Mouse (Mus musculus): ENCODE data around the gene Clic1.

The Clic1 gene

DNA sequence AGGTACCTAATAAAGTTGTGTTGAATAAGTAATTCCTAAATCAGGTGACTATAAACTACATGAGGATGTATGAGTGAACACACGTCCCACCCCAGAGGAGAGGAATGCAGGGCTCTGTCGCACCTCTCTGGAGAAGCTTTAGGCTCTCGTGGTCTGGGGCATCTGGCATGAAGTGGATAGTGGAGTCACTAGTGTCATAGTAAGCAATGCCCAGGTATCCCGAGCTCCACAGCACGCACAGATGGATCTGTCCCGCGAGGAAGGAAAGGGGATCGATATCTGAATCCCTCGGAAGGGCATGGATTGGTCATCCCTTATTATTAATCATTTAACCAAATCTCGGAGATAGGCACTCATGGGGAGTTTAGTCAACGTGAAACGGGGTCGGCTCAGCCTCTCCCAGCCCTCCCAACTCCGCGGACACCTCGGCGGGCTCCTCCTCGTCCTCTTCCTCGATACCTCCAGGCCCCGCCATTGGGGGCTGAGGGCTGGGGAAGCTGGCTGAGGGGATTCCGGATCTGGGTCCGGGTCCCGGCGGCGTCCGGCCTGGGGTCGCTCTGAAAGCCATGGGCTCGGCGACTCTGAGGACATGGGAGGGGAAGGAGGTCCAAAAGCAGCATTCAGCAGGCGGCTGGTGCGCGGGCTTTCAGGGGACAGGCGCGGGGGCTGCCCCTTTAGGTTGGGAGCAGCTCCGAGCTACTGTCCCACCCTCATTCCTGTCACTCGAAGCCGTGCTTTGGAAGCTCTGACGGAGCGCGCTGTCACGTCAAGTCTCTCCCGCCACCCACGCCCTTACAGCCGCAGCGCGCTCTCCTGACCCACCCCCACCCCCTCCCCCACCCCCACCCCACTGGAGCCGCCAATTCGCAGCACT is 3.7 kb upstream of the Clic1 start:
- DNase-seq: no peak

DNA sequence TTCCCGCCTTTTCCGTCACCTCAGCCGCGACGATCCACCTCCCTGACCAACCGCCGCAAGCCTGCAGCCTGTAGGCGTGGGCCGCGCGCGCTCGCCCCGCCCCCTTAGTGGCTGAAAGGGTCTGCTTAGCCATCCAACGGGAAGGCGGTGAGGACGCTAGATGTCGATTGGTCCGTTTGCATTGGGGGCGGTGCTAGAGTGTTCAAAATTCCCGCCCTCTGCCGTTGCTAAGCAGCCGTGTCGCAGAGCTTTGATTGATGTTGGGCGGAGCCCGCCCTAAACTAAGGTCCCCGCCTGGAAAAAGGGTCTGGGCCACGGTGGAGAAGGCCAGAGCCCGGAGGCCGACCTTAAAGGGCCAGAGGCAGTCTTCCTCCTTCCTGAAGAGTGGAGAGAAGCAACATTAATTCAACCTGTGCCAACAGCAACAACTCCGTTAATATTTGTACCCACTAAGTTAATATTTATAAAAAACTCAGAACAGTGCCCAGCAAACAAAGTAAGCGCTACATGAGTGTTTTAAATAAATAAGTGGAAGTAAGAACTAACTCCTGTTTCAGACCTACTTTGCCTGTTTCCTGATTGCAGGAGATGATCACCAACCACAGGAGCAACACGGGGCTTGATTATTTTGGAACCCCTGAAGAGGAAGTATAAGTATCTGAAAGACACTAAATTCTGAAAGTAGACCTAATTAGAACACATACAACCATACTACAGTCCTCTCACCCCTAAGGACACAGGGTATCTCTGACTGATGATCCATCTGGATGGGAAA is 2.9 kb upstream of the Clic1 start, which contains the start of gene Msh5:
Gene Msh5 (minus strand): TSS at position 65 of the 775 bp plus-strand sequence.
- DNase-seq: peak; percentile 97 to 98

DNA sequence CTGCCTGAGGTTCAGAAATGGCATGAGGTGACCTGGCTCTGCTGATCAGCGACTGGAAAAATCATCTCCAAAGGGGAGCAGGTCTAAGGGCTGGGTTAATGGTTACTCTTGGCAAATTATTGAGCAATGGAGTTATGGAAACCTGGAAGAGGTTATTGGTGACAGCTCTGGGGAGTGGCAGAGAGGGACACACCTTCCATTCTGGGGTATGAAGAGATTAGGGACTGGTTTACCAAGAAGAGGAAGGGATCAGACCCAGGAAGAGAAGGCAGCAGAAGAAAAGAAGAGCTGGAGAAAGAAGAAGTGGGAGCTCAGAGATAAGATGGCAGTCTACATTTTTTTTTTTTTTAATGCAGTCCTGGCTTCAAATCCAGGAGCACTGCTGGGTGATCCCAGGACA is 2.1 kb upstream of the Clic1 start:
- DNase-seq: no peak

DNA sequence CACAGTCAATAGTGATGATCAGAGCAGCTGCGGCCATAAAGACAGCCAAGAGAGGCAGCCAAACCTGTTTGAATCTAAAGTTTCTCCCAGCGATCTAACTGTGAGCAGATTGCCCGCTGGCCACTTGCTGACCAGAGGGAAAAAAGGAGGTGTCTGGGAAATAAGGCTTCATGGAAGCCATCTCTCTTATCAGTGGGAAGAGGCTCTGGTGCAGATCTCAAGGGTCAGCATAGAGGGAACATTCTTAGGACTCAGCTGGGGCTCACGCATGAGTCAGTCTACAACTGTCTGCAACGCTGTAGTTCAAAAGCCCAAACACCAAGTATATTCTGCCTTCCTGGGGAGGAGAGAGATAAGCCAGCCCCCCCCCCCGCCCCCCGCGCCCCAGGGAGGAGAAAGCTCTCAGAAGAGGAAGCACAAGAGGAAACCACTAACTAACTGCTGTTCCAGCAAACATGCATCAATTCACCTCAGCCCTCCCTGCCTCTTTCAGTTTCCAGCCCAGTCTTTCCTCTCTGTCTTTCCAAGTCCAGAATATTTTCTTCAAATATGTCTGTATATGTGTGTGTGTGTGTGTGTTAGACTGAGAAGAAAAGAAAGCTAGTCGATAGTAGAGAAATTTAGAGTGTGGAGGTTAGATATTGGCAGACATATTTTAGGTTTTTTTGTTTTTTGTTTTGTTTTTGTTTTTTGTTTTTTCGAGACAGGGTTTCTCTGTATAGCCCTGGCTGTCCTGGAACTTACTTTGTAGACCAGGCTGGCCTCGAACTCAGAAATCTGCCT is 1.4 kb upstream of the Clic1 start:
- DNase-seq: peak in 1 of 2 experiments; percentile 43

DNA sequence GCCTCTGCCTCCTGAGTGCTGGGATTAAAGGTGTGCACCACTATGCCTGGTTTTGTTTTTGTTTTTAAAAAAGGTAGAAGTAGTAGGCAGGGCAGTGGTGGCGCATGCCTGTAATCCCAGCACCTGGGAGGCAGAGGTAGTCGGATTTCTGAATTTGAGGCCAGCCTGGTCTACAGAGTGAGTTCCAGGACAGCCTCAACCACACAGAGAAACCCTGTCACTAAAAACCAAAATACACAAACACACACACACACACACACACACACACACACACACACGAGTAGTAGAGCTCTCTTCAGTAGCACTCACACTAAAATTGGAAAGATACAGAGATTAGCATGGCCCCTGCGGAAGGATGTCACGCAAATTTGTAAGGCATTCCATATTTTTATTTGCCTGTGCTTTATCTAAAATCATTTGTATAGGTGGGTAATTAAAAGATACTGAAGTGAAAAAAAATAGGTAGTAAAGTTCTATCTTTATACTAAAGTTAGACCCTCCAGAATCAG is 780 bp upstream of the Clic1 start:
- no peak for DNase-seq

DNA sequence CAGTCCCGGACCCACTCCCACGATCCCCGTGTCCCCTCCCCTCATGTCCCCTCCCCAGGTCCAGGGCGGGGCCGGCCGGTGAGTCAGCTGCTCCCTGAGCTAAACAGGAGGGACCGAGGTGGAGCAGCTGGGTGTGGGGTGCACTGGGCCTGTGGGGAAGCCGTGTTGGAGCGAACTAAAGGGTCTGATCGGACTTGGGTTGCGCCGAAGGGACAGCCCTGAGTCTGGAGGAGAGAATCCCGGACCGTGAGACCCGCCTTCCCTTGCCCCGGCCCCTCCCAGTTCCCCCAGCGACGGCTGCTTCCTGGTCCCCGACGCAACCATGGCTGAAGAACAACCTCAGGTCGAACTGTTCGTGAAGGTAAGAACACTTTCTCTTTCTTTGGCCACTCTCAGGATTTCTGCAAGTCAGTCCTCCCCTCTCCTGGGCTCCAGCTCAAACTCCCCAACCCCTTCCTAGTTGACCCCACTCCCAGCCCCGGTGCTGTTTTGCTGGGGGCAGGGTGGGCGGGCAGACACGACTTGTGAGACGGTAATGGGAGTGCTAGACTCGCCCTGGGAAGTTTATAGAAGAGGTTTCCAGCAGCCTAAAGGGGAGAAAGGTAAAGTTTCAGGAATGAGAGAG is 472 bp downstream of the Clic1 start:
- peak; percentile 75 to 80 for DNase-seq

DNA sequence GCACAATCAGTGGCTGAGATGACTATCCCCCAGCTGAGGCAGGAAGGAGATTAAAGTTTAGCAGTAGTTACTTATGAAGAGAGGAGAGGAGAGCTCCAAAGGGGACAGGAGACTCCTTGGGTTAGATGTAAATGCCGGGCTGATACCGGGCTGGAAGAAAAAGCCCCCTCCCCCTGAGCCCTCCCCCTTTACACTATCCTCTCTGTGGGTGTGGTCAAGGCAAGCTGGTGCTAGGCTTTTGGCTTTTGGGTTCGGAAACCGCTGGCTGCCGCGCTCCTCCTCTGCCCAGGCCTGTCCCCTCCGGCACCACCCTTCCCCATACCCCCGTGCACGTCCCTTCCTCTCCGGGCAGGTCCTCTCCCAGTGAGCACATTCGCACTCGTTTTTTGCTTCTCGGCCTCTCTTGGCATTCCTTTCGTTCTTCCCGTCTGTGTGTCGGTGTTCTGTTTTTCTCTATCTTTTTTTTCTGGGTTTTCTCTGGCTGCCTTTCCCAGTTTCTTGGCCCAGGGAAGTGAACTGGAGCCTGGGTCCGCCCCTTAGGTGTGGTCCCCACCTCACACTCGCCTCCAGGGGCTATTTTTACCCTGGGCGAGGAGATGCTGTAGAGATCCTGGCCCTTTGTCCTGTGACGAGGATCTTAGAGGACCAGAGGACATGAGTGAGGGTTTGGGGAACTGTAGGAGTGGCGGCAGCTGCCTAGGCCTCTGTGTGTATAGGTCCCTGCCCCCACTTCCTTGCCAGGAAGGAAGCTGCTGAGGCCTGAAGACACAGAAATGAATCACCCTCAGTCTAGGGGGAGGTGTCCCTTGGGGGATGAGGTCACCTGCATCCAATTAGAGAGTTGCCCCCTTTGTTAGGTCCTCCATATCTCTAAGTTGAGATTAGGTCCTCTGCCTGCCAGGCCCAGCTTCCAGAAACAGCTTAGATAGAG is 1.7 kb downstream of the Clic1 start:
- peak; percentile 61 to 81 for DNase-seq

DNA sequence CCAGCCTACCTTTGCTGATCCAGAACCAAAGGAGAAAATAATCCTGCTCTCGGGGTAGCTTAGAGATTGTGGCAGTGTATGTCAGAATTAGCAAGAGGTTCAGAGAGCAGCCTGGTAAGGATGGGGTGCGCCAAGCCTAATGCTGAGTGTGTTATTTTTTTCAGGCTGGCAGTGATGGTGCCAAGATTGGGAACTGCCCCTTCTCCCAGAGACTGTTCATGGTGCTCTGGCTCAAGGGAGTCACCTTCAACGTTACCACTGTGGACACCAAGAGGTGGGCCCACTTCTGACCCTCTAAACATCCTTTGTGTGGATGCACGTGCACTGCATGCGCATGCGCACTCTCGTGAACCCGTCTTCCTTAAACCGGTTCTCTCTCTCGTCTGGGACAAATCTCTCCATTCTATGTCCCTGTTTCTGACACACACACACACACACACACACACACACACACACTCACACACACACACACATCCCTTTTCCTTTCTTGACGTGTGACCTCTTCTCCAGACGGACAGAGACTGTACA is 2.6 kb downstream of the Clic1 start:
- no peak for DNase-seq

DNA sequence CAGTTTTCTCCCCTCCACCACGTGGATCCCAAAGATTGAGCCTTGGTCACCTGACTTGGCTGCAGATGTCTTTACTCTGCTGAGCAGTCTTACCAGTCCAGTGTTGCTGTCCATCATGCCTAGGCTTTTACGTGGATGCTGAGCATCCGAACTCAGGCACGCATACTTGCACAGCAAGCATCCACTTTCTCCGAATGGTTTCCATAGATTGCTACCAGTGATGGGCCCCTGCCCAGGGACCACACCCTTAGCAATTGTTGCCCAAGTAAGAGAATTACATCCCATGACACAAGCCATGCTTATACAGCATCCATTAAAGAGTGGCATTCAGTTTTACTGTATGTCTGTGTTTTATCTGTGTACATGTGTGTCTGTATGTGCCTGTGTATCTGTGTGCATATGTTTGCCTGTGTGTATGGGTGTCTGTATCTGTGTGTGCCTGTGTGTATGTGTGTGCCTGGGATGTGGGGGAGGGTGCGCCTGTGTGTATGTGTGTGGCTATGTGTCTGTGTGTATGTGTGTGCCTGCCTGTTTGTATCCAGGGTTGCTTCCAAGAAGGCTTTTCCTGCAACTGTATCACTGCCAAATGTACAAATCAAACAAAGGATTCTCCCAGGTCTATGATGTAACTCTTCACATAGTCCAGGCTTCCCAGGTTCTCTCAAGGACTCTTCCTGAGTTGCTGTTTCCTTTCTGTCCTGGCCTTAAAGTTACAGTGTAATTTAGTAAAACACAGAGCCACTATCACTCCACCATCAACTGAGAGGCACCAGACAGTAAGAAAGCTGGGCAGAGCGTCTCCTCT is 6.1 kb downstream of the Clic1 start:
- no peak for DNase-seq

DNA sequence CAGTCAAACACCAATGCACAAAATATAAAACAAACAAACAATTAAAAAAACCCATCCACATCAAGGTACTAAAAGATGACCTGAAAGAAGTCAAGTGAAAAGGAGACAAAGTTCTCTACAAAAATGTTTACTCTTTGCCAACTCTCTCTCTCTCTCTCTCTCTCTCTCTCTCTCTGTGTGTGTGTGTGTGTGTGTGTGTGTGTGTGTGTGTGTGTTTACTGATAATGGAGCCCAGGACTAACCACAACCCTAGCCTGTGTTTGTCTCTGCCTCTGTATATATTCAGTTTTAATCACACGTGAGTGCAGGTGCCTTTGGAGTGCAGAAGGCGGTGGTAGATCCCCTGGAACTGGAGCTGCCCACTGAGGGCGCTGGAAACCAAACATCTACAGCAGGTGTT is 7.3 kb downstream of the Clic1 start:
- no peak for DNase-seq

DNA sequence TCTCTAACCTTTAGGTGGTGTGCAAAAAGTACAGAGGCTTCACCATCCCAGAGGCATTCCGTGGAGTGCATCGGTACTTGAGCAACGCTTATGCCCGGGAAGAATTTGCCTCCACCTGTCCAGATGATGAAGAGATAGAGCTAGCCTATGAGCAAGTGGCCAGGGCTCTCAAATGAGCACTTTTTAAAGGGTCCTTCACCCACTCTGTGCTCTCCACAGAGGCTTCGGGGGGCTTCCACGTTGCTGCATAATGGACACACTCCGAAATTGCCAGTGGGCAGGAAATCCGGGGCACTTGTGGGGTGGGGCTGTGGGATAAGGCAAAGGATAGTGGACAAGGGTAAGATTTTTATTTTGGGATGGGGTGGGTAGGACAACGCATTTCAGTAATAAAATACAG is 8.6 kb downstream of the Clic1 start:
- DNase-seq: no peak

DNA sequence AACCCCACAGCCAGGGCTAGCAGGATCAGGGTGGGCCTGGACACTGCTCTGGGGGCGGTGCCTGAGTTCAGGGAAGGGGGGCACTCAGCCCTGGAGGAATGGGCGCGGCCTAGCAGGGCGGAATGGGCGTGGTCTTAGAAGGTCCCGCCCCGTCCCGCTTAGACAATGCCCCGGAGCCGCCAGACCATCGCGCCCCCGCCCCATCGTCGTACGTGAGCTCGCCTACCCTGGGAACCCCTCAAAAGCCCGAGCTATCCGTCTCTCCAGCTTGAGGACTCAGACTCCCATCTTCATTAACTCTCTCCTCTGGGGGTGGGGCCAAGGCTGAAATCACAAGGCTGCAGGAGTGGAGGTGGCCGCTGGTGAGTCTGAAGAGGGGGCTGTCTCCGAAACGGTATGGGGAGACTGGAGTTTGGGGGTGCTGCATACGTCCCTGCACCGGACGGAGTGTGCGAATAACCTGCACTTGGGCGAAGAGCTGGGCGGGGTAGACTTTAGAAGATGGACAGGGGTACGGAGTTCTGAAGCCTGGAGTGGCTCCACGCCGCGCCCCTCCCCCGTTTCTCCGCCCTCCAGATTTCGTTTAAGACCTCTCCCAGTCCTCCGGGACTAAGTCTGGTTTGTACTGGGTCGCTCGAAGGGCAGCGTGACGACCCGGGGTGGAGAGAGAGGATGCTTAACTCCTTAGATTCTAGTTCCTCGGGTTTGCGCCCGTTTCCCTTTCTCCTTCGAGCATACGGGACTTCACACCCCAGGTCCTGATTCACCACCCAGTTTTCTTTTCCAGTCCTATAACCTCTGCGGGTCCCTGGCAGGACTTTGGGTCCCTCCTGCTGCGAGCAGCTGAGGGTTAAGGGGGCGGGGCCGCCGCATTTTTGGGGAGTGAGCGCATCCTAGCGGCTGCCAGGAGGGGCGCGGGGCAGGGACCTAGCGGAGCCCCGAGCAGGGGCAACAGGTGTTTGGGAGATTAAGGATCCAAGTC is 9.4 kb downstream of the Clic1 start, which contains the start of gene Ddah2:
Gene Ddah2 (plus strand): TSS at position 125 of the 982 bp plus-strand sequence.
- peak; percentile 77 to 81 for DNase-seq

DNA sequence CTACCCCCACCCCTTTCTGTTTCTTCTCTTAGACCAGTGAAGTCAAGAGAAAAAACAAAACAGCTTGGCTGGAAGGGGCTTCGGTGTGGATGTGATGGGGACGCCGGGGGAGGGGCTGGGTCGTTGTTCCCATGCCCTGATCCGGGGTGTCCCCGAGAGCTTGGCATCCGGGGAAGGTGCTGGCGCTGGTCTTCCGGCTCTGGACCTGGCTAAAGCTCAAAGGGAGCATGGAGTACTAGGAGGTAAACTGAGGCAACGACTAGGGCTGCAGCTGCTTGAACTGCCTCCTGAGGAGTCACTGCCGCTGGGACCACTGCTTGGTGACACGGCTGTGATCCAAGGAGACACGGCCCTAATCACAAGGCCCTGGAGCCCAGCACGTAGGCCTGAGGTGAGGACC is 10.3 kb downstream of the Clic1 start:
- peak in 1 of 2 experiments; percentile 25 for DNase-seq

DNA sequence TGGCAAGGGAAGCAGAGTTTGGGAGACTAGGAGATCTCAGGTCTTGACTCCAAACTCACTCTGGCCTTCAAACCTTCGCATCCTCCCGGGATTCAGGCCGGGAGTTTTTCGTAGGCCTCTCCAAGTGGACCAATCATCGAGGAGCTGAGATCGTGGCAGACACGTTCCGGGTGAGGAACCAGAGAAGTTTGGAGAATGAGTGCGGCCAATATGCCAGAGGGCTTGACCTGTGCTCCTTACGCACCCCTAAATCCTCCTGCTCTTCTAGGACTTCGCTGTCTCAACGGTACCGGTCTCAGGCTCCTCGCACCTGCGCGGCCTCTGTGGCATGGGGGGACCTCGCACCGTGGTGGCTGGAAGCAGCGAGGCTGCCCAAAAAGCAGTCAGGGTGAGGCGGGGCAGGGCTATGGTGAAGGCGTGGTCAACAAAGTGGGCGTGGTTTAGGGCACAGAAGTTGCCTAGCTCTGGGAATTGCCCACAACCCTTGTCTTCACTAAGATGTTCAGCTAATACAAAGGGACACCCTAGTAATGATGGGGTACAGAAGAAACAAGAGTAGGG is 11.1 kb downstream of the Clic1 start:
- no peak for DNase-seq

DNA sequence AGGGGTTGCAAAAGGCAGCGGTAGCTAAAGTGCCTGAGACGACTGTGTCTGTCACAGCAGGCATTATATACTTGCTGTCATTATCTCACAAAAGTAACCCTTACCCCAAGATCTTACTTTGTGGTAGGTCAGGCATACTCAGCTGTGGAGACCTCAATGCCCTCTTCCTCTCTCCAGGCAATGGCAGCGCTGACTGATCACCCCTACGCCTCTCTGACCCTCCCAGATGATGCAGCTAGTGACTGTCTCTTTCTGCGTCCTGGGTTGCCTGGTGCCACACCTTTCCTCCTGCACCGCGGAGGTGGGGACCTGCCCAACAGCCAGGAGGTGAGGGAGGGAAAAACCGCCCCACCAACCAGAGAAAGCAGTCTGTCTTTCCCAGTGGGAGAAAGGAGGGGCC is 11.5 kb downstream of the Clic1 start:
- no peak for DNase-seq

DNA sequence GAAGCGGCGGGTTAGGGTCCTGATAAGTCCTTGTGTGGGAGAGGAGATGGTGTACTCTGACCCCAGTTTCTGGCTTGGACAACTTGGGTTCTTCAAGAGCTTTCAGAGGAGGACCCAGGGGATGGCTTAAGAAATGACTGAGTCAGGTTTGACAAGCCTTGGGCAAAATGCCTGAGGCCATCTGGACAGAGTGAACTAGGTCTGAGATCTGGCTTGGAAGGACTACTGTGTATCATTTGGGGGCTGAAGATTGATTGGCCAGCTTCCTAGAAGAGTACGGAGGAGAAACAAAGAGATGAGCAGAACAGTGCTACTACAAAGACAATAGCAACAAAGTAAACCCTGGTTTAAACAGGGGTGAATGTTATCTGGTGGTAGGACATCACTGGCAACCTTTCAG is 13.7 kb downstream of the Clic1 start:
- DNase-seq: no peak

DNA sequence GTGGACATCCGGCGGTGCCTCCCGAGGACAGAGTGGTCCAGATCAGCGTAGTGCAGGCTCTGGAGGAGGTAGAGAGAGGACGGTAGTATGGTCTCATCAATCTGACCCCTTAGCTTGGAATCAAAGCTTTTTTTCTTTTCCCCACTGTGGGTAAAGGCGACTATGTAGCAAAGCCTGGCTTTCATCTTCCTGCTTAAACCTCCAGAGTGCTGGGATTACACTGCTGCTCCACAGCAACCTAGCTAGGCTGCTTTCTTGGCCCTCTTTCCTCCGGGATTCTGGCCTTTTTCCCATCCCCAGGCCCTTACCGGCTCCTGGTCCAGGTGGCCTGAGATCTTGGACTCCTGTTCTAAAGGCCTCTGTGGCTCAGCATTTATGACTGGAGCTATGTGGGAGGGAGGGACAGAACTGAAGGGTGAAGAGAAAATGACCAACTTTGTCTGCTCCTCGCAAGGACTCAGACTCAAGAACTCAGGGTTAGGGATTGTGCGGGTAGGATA is 14.7 kb downstream of the Clic1 start:
- DNase-seq: no peak

Measured in thymus, adult 18-20 months (tissue).